Mouse (Mus musculus) heart, adult 2 months (tissue): ENCODE measurements around the gene Acot1.

Source experiments
- CTCF ChIP-seq: fragments of 200-600 bp; IDR thresholded peaks from 2 replicates; pipeline ENCODE4 v1.8.1; 2022; ENCODE audit warnings: antibody characterized with exemption, mild to moderate bottlenecking, moderate library complexity
- POLR2A ChIP-seq: fragments of 200-500 bp; IDR thresholded peaks from 2 replicates; pipeline ENCODE4 v1.6.1; 2011; ENCODE audit warnings: mild to moderate bottlenecking, low read depth, low read length, control low read depth; ENCODE audit not compliant: insufficient read depth

GRCm38 (mm10) chr12:83987583-83988441, 21.5 kb upstream of the Acot1 start, which contains the start of gene Acot2:
- peak; percentile 77 for TF ChIP-seq CTCF
- peak; percentile 84 for TF ChIP-seq POLR2A
